Mouse (Mus musculus): Measurements from ENCODE around the gene Ddx54. TPM values are rescaled to one million over a fixed set of nuclear protein-coding genes. Genes with fewer than 3 reads are reported as not detected.

The Ddx54 gene
- polyA plus RNA-seq, 1 experiment = 32.0 TPM

DNA sequence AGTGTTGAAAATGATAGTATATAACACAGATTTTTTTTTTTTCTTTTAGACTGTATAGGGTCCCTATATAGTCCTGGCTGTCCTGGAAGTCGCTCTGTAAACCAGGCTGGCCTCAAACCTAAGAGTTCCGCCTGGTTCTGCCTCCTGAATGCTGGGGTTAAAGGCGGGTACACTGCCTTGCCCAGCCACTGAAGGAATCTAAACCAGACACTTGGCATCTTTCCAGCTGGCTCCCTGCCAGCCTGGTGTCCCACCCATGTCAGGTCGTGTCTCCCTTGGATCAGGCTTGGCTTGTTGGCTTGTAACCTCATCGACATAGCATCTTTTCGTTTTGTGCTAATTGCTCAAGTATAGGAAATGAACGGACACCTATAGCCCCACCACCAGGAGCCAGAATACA lies 16.1 kb downstream of the Ddx54 start:
- WGBS = 57% methylated on average over 7 of the region's 7 CpGs
- TF ChIP-seq CTCF (IDR thresholded peaks at IDR 0.05; ENCODE audit: control insufficient read depth, insufficient read depth, low read length) (no peak), POLR2A (IDR thresholded peaks at IDR 0.05; ENCODE audit: borderline replicate concordance, control insufficient read depth, low read depth, low read length) (no peak)
- no peak overlapping the region for H3K4me3 ChIP-seq (replicated peaks; ENCODE audit: control insufficient read depth, low read depth, low read length)
- no peaks in the 10 kb centered on the region for H3K4me1 ChIP-seq (ENCODE audit: control insufficient read depth, insufficient read depth, low read length)
- no peak overlapping the region for H3K27ac ChIP-seq (ENCODE audit: control insufficient read depth, insufficient read depth, low read depth, low read length, poor library complexity)

DNA sequence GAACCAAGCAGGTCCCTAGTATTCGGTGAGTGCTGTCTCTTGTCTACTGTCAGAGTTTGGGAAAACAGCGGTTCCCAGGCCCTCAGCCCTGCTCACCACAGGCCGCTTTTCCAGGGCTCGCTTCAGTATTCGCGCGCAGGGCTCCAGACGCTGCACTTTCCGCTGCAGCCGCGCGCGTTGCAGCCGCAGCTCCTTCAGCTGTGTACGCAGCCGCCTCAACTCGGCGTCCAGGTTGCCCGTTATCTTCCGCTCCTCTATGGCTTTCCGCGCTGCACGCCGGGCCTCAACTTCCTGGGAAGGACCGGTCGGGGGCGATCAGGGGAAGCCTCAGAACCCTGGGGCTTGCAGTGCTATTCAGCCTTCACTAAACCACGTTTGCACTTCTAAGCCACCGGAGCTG lies 18.6 kb downstream of the Ddx54 start:
- WGBS = 14% methylated on average over 29 of the region's 29 CpGs
- Histone ChIP-seq H3K4me1 (ENCODE audit: control insufficient read depth, insufficient read depth, low read length) (no peaks in the 10 kb centered on the region), H3K4me3 (replicated peaks; ENCODE audit: control insufficient read depth, low read depth, low read length) (no peak overlapping the region), H3K27ac (ENCODE audit: control insufficient read depth, insufficient read depth, low read depth, low read length, poor library complexity) (no peak overlapping the region)
- TF ChIP-seq CTCF (IDR thresholded peaks at IDR 0.05; ENCODE audit: control insufficient read depth, insufficient read depth, low read length) (no peak), POLR2A (IDR thresholded peaks at IDR 0.05; ENCODE audit: borderline replicate concordance, control insufficient read depth, low read depth, low read length) (no peak)

DNA sequence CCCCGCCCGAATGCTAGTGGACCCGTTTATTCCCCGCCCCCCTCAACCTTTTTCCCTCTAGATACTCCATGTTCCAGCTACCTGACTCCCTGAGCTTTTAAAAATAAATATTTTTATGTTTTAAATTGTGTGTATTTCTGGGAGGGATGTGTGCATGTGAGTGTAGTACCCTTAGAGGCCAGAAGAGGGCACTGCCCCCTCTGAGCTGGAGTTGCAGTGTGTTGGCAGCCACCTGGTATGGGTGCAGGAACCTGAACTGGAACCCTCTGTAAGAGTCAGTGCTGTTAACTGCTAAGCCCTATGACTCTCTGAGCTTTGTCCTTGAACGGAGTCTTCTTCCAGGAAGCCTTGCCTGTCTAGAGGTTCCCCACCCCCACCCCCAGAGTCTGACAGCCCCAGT lies 19.4 kb downstream of the Ddx54 start:
- no peaks in the 10 kb centered on the region for H3K4me1 ChIP-seq (ENCODE audit: control insufficient read depth, insufficient read depth, low read length)
- H3K27ac ChIP-seq (ENCODE audit: control insufficient read depth, insufficient read depth, low read depth, low read length, poor library complexity) = no peak overlapping the region
- TF ChIP-seq CTCF (IDR thresholded peaks at IDR 0.05; ENCODE audit: control insufficient read depth, insufficient read depth, low read length) (peak; percentile 23; the same call in 1 of the 2 replicates), POLR2A (IDR thresholded peaks at IDR 0.05; ENCODE audit: borderline replicate concordance, control insufficient read depth, low read depth, low read length) (no peak)
- no peak overlapping the region for H3K4me3 ChIP-seq (replicated peaks; ENCODE audit: control insufficient read depth, low read depth, low read length)
- WGBS = 84% methylated on average over 5 of the region's 5 CpGs

DNA sequence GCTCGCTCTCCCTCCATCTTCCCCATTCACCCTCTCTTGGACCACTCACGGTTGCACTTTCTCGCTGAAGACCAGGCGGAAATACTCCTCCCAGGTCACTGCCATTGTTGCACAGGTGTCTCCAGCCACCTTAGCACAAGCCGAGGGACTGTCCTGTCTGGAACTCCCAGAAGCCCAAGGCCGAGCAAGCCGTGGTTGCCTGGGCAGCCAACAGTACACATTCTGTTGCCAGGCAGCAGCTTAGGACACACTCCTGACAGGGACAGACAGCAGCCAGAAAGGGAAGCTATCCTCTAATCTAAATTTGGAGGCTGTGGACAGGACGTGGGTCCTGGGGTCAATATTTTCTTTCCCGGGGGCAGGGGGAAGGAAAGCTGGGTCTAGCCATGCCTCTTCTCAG lies 21.6 kb downstream of the Ddx54 start, which contains the start of gene Cfap73:
Gene Cfap73 (minus strand): TSS at position 105 of the 400 bp plus-strand sequence.
- Histone ChIP-seq H3K4me1 (ENCODE audit: control insufficient read depth, insufficient read depth, low read length) (no peaks in the 10 kb centered on the region), H3K4me3 (replicated peaks; ENCODE audit: control insufficient read depth, low read depth, low read length) (no peak within 1 kb of the TSS), H3K27ac (ENCODE audit: control insufficient read depth, insufficient read depth, low read depth, low read length, poor library complexity) (no peak within 1 kb of the TSS)
- 54% methylated on average over 9 of the region's 9 CpGs for WGBS
- no peak for TF ChIP-seq CTCF (IDR thresholded peaks at IDR 0.05; ENCODE audit: control insufficient read depth, insufficient read depth, low read length)
- no peak for TF ChIP-seq POLR2A (IDR thresholded peaks at IDR 0.05; ENCODE audit: borderline replicate concordance, control insufficient read depth, low read depth, low read length)

DNA sequence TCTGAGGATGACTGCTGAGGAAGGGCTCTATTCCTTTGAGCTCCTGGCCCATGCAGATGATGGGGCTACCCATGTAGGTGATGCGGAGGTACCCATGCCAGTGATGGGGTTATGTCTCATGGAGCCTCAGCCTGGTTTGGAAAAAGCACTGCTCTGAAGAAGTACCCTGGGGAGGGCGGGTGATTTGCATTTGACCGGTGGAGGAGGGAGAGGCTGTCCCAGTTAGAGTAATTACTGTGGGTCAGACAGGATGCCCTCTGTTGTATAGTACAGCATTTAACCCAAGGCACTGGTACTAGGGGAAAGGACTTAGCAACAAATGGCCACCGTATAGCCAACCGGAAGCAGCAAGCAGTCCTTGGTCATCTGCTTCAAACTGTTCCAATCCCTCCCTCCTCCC lies 22.3 kb downstream of the Ddx54 start:
- TF ChIP-seq CTCF (IDR thresholded peaks at IDR 0.05; ENCODE audit: control insufficient read depth, insufficient read depth, low read length) = no peak
- no peak for TF ChIP-seq POLR2A (IDR thresholded peaks at IDR 0.05; ENCODE audit: borderline replicate concordance, control insufficient read depth, low read depth, low read length)
- H3K4me3 ChIP-seq (replicated peaks; ENCODE audit: control insufficient read depth, low read depth, low read length) = no peak overlapping the region
- H3K4me1 ChIP-seq (ENCODE audit: control insufficient read depth, insufficient read depth, low read length) = no peaks in the 10 kb centered on the region
- no peak overlapping the region for H3K27ac ChIP-seq (ENCODE audit: control insufficient read depth, insufficient read depth, low read depth, low read length, poor library complexity)
- WGBS = 33% methylated on average over 5 of the region's 5 CpGs

DNA sequence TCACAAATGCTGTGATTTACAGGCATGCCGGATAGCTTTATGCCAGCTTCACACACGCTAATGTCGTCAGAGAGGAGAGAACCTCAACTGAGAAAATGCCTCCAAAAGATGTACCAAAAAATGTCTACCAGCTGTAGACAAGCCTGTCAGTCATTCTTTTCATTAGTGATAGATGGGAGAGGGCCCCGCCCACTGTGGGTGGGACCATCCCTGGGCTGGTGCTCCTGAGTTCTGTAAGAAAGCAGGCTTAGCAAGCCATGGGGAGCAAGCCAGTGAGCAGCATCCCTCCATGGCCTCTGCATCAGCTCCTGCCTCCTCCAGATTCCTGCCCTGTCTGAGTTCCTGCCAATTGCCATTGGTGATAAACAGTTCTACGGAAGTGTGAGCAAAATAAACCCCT lies 23.1 kb downstream of the Ddx54 start:
- TF ChIP-seq CTCF (IDR thresholded peaks at IDR 0.05; ENCODE audit: control insufficient read depth, insufficient read depth, low read length) (no peak), POLR2A (IDR thresholded peaks at IDR 0.05; ENCODE audit: borderline replicate concordance, control insufficient read depth, low read depth, low read length) (no peak)
- peaks cover 2% of the 10 kb centered on the region for H3K4me1 ChIP-seq (ENCODE audit: control insufficient read depth, insufficient read depth, low read length)
- H3K4me3 ChIP-seq (replicated peaks; ENCODE audit: control insufficient read depth, low read depth, low read length) = no peak overlapping the region
- WGBS = 86% methylated on average over 5 of the region's 5 CpGs
- no peak overlapping the region for H3K27ac ChIP-seq (ENCODE audit: control insufficient read depth, insufficient read depth, low read depth, low read length, poor library complexity)

DNA sequence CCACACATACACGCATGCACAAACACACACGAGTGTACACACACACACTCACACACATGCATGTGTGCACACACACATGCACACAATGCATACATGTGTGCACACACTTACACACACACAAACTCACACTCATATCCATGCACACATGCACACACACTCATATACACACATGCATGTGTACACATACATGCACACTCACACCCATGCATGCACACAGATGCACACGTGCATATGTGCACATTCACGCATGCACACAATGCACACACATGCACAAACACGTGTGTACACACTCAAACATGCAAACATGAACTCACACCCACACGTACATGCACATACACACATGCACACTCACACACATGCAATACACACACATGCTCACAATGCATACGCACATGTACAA lies 27.6 kb downstream of the Ddx54 start:
- H3K27ac ChIP-seq (ENCODE audit: control insufficient read depth, insufficient read depth, low read depth, low read length, poor library complexity) = no peak overlapping the region
- no peak overlapping the region for H3K4me3 ChIP-seq (replicated peaks; ENCODE audit: control insufficient read depth, low read depth, low read length)
- WGBS = 85% methylated on average over 7 of the region's 7 CpGs
- TF ChIP-seq POLR2A (IDR thresholded peaks at IDR 0.05; ENCODE audit: borderline replicate concordance, control insufficient read depth, low read depth, low read length) = no peak
- TF ChIP-seq CTCF (IDR thresholded peaks at IDR 0.05; ENCODE audit: control insufficient read depth, insufficient read depth, low read length) = no peak
- peaks cover 2% of the 10 kb centered on the region for H3K4me1 ChIP-seq (ENCODE audit: control insufficient read depth, insufficient read depth, low read length)

DNA sequence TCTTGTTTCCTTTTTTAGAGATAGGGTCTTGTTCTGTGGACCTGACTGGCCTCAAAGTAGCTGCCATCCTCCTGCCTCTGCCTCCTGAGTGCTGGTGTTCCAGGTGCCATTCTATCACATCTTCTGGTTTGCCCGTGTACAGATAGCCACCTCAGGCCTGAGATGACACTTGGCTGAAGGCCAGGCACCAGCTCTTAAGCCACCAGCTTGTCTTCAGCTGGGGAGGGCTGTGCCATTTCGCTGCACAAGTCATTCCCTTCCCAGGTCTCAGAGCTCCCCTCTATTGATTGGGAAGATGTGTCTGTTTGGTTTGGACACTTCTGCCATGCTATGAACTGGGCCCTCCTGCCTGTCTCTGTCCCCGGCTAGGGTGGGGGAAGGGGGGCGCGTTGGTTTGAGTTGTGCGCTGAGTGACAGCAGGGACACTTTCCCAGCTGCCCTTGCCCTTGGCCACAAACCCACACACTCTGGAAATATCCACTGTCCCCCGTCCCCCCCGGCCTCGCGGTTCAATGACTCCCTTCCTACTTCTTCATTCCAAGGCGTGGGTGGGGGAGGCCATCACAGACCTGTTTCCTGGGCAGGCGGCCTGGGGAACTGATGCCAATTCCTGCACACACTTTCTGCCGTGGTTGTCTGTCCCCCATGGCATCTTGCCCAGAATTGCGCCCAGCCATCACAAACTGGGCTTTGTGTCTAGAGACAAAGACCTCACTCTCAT lies 31.0 kb downstream of the Ddx54 start:
- peaks cover 2% of the 10 kb centered on the region for H3K4me1 ChIP-seq (ENCODE audit: control insufficient read depth, insufficient read depth, low read length)
- H3K4me3 ChIP-seq (replicated peaks; ENCODE audit: control insufficient read depth, low read depth, low read length) = no peak overlapping the region
- WGBS = 5% methylated on average over 14 of the region's 14 CpGs
- H3K27ac ChIP-seq (ENCODE audit: control insufficient read depth, insufficient read depth, low read depth, low read length, poor library complexity) = no peak overlapping the region
- TF ChIP-seq CTCF (IDR thresholded peaks at IDR 0.05; ENCODE audit: control insufficient read depth, insufficient read depth, low read length) (no peak), POLR2A (IDR thresholded peaks at IDR 0.05; ENCODE audit: borderline replicate concordance, control insufficient read depth, low read depth, low read length) (no peak)

All from bone marrow, adult 2 months (tissue).